Mouse (Mus musculus) cerebellum, postnatal 25 days (tissue): ENCODE measurements around the gene Rfx5.
"Not testable (repeated sequence)": the region's sequence is repeated elsewhere in the genome, so short reads cannot be mapped to it uniquely, and the experiment has no call there.

Experiments
- DNase-seq, 2 experiments: peaks; one replicate each; pipeline ENCODE4 v3.0.0; 2021; ENCODE audit warnings: mixed read lengths in 2 of 2

Gene Rfx5

DNA sequence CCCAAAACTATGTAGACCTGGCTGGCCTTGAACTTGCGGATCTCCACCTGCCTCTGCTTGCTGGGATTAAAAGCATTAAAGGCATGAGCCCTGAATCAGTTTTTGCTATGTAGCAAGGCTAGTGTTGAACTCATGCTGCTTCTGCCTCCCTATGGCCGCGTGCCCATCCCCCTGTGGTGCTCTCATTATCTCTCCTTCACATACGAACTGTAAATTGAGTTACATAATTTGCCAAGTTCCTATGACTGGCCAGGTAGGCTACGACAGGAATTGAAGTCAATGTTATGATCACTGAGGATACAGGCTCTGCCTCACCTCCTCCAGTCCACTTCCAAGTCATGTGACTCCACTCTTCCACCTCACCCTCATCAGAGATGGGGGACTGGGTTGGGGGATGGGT is 17.7 kb upstream of the Rfx5 start:
- not testable (repeated sequence) for DNase-seq

DNA sequence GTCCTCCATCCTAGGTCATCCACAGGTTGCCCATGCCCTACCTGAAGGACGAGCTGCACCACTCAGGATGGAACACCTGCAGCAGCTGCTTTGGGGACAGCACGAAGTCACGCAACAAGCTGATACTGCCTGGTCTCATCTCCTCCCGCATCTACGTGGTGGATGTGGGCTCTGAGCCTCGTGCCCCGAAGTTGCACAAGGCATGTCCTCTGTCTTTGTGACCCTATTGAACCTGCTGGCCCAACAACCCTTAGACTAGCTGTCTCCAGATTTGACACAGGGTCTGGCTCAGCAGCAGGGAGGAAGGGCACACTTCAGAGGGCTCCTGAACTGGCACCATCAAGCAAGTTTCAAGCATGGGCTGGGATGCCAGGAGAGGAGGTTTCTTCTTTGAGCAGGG is 16.7 kb upstream of the Rfx5 start:
- not testable (repeated sequence) for DNase-seq

DNA sequence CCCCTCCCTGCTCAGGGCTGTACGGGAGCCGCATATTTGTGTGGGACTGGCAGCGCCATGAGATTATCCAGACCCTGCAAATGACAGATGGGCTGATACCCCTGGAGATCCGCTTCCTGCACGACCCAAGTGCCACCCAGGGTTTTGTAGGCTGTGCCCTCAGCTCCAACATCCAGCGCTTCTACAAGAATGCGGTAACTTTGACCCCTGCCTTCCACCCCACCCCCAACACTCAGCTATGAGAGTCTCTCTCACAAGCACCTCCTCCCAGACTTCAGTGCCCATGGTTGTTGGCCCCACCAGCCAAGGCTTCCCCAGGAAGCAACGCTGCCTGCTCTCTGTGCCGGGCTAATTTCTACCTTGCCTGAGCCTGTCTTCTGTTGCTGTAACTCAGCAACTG is 13.8 kb upstream of the Rfx5 start:
- not testable (repeated sequence) for DNase-seq

DNA sequence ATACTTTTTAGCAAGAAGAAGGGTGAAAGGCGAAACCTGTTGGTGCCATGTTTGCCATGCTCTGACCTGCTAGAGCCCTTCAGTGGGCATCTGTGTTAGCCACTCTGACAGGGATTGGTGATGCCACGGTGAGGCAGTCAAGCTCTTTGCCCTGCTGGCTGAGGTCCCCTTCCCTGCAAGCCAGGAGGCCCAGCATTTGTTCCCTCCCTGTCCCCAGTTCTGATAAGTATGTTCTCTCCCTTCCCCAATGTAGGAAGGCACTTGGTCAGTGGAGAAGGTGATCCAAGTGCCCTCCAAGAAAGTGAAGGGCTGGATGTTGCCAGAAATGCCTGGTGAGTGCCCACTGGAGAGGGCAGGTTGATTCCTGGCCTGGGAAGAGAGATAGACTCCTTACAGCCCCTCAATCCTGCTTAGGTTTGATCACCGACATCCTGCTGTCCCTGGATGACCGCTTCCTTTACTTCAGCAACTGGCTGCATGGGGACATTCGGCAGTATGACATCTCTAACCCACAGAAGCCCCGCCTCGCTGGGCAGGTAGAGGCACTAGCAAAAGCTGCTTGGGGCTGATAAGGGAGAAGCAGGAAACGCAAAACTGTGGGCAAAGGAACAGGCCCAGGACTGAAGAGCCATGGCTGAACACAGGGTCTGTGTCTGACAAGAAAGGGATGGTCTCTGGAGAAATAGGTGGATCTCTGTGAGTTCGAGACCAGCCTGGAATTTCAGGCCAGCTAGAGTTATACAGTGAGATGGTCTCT is 11.5 kb upstream of the Rfx5 start:
- DNase-seq, result not testable (repeated sequence)

DNA sequence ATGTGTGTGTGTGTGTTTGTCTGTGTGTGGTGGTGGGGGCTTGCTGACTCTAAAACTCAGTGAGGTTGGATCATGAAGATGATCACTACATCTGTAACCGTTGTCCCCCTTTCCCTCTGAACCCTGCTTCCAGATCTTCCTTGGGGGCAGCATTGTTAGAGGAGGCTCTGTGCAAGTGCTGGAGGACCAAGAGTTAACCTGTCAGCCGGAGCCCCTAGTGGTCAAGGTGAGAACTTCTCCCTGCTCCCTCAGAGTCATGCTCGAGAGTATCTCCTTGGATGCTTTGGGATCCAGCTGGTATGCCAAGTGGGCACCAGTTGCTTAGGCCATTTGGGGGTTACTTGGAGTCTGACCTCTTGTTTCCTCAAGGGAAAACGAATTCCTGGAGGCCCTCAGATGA is 10.2 kb upstream of the Rfx5 start:
- DNase-seq, result not testable (repeated sequence)

DNA sequence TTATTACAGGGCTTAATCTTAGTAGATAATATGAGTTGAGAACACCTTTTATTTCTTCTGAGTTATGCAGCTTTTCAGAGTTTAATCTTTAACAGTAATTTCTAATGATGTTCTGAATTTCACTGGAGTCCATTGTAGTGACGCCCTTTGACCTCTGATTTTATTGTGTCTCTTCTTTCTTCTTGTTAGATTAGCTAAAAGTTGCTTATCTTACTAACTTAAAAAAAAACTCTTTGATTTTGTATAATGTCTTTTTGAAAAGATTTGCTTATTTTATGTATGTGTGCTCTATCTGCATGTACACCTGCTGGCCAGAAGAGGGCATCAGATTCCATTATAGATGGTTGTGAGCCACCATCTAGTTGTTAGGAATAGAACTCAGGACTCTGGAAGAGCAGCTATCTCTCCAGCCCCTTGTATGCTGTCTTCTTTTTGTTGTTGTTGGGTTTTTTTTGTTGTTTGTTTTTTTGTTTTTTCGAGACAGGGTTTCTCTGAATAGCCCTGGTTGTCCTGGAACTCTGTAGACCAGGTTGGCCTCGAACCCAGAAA is 5.7 kb upstream of the Rfx5 start:
- peak in 1 of 2 experiments; percentile 22 for DNase-seq

DNA sequence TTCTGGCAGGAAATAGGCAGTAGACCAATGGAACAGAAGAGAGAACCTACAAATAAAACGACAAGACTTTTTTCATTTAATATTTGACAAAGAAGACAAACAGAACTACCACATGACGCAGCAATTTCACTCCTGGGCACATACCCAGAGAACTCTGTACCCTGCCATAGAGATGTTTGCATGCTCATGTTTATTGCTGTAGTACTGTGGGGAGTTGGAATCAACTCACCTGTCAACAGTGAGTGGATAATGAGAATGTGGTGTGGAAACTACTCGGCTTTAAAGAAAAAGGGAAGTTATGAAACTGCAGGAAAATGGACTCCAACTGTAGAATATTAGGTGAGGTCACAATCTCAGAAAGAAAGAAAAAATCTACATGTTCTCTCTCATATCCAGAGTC is 4.2 kb upstream of the Rfx5 start:
- no peak for DNase-seq

- DNase-seq, result peak; percentile 49 to 71
Observed at GRCm38 (mm10) chr3:94952806-94953205, 1.1 kb upstream of the Rfx5 start.

DNA sequence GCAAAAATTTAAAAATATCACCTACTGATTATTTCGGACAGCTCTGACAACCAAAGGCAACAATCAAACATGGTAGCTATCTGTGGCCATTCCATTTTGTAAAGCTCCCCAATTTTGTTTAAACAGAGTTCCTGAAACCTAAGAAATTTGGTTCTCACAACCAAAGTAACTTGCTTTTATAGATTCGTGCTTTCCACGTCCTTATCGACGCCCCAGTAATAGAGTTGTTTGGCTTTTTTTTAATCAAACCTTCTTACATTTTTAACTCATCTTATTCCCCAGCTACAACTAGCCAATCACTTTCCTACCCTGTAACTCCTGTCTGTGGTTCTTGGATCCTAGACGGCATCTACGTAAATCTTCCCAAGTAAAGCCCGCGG is 501 bp upstream of the Rfx5 start:
- DNase-seq, result no peak

DNA sequence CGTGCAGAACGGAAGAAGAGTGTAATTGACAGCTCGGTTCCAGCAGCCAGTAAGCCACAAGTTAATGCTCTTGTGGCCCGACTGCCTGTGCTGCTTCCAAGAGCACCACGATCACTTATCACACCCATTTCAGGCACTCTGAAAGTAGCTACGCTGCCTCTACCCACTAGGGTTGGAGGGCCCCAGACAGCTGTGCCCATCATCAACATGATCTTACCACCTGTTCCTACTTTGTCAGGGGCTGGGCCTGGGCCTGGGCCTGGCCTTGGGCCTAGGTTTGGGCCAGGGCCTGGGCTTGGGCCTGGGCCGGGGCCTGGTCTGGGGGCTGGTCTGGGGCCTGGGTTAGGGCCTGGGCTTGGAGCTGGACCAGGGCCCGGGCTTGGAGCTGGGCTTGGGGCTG is 4.4 kb downstream of the Rfx5 start:
- DNase-seq, result no peak

GRCm38 (mm10) chr3:94959871-94960270 is 6.0 kb downstream of the Rfx5 start:
- no peak for DNase-seq

DNA sequence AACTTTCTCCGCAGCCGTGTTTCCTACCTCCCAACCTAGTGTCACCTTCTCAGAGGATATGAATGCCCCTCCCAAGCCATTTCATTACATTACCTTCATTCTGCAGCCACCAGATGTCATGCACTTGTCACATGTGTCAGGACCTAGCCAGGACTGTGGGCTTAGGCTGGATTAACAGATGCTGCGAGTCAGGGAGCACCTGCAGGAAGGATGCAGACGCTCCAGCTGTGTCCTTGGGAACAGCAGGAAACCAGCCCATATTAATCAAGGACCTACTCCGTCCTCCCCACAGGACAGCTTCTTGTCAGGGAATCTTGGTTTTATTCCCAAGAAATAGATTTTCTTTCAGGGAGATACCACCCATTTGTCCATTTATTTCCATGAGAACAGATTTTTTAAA is 6.4 kb downstream of the Rfx5 start:
- DNase-seq, result no peak

DNA sequence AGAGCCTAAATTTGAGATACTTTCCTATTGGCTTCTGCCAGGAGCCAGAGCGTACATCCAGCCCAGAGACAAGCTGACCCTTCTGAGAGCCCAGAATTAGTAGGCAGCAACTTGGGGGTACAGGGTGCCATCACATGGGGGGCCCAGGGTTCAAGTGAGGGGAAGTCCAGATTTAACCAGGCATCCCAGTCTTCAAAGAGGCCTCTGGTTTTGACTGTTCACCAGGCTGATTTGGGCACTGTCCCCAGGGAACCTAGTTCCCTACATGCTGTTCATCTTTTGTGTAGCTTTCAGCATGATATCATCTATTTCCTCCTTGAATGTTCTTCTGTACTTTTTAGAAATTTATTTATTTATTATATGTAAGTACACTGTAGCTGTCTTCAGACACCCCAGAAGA is 11.1 kb downstream of the Rfx5 start:
- no peak for DNase-seq

- DNase-seq, result no peak
Observed at GRCm38 (mm10) chr3:94965878-94966277, 12.0 kb downstream of the Rfx5 start.

DNA sequence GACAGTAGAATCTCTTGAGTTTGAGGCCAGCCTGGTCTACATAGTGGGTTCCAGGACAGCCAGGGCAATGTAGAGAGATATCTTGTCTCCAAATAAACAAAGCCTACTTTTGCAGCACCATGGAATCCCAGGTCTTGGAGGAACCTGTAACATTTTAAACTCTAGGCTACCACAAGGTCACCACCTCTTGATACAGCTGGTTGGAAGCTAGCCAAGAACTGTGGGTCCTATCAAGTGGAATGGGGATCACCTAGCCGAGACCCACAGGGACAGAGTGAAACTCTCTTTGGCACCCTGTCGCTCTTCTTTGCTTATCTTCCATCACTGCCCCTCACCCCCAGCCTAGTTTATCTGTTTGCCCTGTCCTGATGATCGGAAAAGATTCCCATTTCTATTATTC is 18.7 kb downstream of the Rfx5 start:
- DNase-seq, result no peak

DNA sequence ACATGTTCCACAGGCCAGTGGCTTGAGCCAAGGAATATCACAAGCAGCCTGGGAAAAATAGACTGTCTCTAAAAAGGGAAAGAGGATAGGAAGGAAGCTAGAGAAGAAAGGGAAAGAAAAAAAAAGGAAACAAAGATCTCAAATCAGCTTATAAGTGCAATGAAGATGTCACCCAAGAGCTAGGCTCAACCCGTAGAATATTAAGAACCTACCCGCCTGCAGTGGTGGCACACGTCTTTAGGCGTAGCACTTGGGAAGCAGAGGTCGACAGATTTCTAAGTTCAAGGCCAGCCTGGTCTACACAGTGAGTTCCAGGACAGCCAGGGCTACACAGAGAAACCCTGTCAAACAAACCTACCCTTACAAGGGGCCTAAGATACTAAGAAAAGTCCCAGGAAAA is 19.7 kb downstream of the Rfx5 start:
- no peak for DNase-seq

GRCm38 (mm10) chr3:94974026-94974527 is 20.2 kb downstream of the Rfx5 start:
- DNase-seq, result peak in 1 of 2 experiments; percentile 34

DNA sequence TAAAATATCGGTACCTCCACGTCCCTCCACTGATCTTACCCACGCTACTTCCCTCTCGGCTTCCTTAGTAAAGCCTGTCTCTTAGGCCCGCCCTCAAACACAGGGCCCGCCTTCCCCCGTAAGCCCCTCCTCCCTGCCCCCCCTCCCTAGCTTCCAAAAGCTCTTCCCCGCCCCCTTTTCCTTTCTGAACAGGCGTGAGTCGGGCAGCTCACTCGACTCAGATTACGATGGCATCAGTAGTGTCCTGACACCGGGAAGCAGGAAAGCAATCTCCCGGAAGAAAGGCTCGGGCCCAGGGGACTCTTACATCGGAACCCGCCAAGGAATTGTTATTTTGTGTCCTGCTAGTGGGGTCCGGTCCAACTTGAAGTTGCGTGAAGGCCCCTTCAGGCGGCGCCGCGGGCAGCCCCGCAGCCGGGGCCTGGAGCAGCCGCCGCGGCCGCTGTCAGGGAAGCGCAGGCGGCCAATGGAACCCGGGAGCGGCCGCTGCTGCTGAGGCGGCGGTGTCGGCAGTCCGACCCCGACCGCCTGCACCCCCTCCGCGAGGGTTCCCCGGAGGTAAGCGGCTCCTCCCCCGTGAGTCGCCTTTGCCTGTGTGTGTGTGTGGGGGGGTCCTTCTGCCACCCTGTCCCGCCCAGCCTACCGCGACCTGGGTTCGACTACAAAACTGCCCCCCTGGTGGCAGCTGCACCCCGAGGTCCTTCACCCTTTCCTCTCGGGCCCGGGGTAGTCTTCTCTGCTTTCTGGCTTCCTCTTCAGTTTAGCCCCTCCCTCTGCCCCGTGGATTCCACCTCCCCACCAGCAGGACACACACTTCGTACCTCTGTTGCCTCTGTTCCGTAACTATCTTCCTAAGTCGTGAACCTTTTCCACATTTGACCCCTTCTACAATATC is 20.9 kb downstream of the Rfx5 start, which contains the start of gene Pi4kb:
Pi4kb (plus strand) TSS at position 204 of the 895 bp plus-strand sequence.
- peak; percentile 85 to 89 for DNase-seq

DNA sequence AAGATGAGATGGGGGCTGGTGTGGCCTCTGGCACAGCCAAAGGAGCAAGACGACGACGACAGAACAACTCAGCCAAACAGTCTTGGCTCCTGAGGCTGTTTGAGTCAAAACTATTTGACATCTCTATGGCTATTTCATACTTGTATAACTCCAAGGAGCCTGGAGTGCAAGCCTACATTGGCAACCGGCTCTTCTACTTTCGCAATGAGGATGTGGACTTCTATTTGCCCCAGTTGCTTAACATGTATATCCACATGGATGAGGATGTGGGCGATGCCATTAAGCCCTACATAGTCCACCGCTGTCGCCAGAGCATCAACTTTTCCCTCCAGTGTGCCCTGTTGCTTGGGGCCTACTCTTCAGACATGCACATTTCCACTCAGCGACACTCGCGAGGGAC is 30.4 kb downstream of the Rfx5 start:
- no peak for DNase-seq

DNA sequence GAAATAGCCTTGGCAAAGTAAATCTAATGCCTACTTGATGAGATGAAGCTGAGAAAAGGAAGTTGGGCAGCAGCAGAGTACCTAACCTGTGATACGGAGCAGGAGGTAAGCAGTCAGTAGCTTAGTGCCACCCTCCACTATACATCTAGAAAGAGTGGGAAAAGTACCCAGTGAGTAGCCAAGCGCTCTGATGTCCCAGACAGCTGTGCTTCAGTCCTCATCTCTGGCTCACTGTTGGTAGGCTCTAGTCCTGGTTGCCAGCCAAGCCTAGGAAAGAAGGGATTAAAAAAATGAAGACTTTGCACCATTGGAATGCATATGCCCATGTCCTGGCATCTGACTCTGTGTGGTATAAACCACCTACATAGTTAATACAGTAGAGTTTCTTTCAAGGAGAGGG is 31.6 kb downstream of the Rfx5 start:
- no peak for DNase-seq

- peak in 1 of 2 experiments; percentile 39 for DNase-seq
Observed at GRCm38 (mm10) chr3:94987578-94987977, 33.7 kb downstream of the Rfx5 start.

GRCm38 (mm10) chr3:94989159-94989761 is 35.4 kb downstream of the Rfx5 start:
- peak in 1 of 2 experiments; percentile 14 for DNase-seq

DNA sequence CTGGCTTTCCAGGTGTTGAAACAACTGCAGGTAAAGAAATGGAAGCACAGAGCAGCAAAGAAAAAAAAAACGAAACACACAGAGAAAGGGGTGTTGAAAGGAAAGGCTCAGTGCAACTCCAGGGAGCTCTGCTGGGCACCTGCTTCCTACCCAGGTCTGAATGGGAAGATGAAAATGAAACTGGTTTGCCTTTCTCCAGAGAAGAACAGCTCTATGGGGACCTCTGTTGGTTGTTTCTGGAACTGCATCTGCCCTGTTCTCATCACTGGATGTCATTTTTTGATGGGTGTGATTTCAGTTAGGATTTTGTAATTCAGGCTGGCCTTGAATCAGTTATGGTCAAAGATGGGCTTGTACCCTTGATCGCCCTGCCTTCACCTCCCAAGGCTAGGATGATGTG is 43.1 kb downstream of the Rfx5 start:
- DNase-seq, result peak; percentile 83 to 93
